Comparison of ENCODE assay signal across 8 mouse cellular contexts in genomic region chr2:90474593-90475405, GRCm38 (mm10).
A peak's percentile ranks its signal among the peaks of the same experiment; 100 is the strongest.
DNase-seq lines count a peak whose midpoint lies in the region; ATAC-seq and TF ChIP-seq lines count a peak whose summit lies in the region.

No protein-coding gene starts in this region.

- H3K9ac ChIP-seq in hindbrain, embryonic 12.5 days = 0 out of 2 replicates have a peak overlapping the region, but pooled peaks have one; percentile 10
- no peak overlapping the region for H3K9ac ChIP-seq in lung, postnatal 0 days (replicated peaks; ENCODE audit: low read depth)

- DNase-seq in R1 (ENCODE audit: low read depth, low spot score) = peak; percentile 98
- peak; percentile 96 to 98 for DNase-seq in cerebellum, postnatal 10 days
- DNase-seq in frontal cortex, postnatal 10 days (ENCODE audit: low spot score in 2 of 2) = peak; percentile 71 to 75
- peak; percentile 81 to 87 for DNase-seq in layer of hippocampus, postnatal 10 days (ENCODE audit: low spot score in 2 of 2)
- peak; percentile 89 for DNase-seq in lung, postnatal 0 days (ENCODE audit: low spot score)
- DNase-seq in ovary, postnatal 14 days (ENCODE audit: low spot score) = peak; percentile 83
- DNase-seq in thymus, postnatal 10 days (ENCODE audit: low spot score in 2 of 2) = peak; percentile 79 to 92

- H3K36me3 ChIP-seq in hindbrain, embryonic 12.5 days = no peaks in the 10 kb centered on the region
- no peaks in the 10 kb centered on the region for H3K36me3 ChIP-seq in lung, postnatal 0 days (ENCODE audit: insufficient read depth, low read length)

- H3K27ac ChIP-seq in hindbrain, embryonic 12.5 days = peak overlapping the region; percentile 64
- no peak overlapping the region for H3K27ac ChIP-seq in lung, postnatal 0 days (ENCODE audit: low read length)

- H3K9me3 ChIP-seq in hindbrain, embryonic 12.5 days (replicated peaks) = no peaks in the 10 kb centered on the region
- H3K9me3 ChIP-seq in lung, postnatal 0 days (ENCODE audit: low read length) = no peaks in the 10 kb centered on the region

- WGBS in hindbrain, embryonic 12.5 days = 6% methylated on average over 11 of the region's 11 CpGs
- 4% methylated on average over 11 of the region's 11 CpGs for WGBS in lung, postnatal 0 days

- peak; percentile 94 for TF ChIP-seq CTCF in lung, postnatal 0 days (IDR thresholded peaks at IDR 0.05)

- H3K27me3 ChIP-seq in hindbrain, embryonic 12.5 days = no peaks in the 10 kb centered on the region
- no peaks in the 10 kb centered on the region for H3K27me3 ChIP-seq in lung, postnatal 0 days (replicated peaks; ENCODE audit: insufficient read depth, low read length)

- no peak for TF ChIP-seq EP300 in lung, postnatal 0 days (IDR thresholded peaks at IDR 0.05)

- peak; percentile 96 for ATAC-seq in hindbrain, embryonic 12.5 days (ENCODE audit: low FRiP score)
- ATAC-seq in lung, postnatal 0 days = peak; percentile 58

- H3K4me1 ChIP-seq in hindbrain, embryonic 12.5 days = peaks cover 5% of the 10 kb centered on the region; the same call in 1 of the 2 replicates
- no peaks in the 10 kb centered on the region for H3K4me1 ChIP-seq in lung, postnatal 0 days (ENCODE audit: insufficient read depth, low read depth, low read length)

- peak overlapping the region; percentile 51 for H3K4me2 ChIP-seq in hindbrain, embryonic 12.5 days (replicated peaks)
- H3K4me2 ChIP-seq in lung, postnatal 0 days (replicated peaks; ENCODE audit: low read depth, low read length) = peak overlapping the region; percentile 44

- peak overlapping the region; percentile 20 for H3K4me3 ChIP-seq in hindbrain, embryonic 12.5 days
- H3K4me3 ChIP-seq in lung, postnatal 0 days (ENCODE audit: low read depth, low read length) = no peak overlapping the region
